In the genomic region with DNA sequence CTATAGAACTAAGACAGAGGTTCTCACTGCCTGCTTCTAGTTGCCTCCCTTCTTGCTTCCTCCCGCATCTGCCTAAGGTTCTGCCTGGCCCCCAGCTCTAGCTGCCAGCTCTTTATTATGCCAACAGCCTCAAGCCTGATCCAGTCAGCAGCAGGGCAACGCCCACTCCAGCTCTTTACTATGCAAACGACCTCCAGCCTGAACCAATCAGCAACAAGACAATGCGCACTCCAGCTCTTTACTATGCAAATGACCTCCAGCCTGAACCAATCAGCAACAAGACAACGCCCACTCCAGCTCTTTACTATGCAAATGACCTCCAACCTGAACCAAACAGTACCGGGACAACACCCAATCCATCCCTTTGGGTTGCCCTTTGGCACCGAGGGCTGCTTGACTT, we compare ENCODE assay signal across 14 mouse cellular contexts.
A peak's percentile ranks its signal among the peaks of the same experiment; 100 is the strongest.
DNase-seq lines count a peak whose midpoint lies in the region; ATAC-seq lines count a peak whose summit lies in the region.
"Had no signal": no experiment of that assay in that cellular context is flagged by ENCODE, and none has a peak within 500 bp of the region (broad histone marks: within the 10 kb centered on the region; RNA-seq: fewer than 3 reads in every experiment).

No protein-coding gene starts in this region.

- no peaks in the 10 kb centered on the region; the same call in 1 of the 2 replicates for H3K4me1 ChIP-seq in forebrain, embryonic 11.5 days (replicated peaks; ENCODE audit: control insufficient read depth, insufficient read depth, low read length)
- H3K4me1 ChIP-seq in forebrain, embryonic 10.5 days: no peaks in the 10 kb centered on the region
- no peaks in the 10 kb centered on the region for H3K4me1 ChIP-seq in hindbrain, embryonic 12.5 days

- WGBS in forebrain, embryonic 11.5 days: 69% methylated on average over 7 of the region's 7 CpGs
- 64% methylated on average over 7 of the region's 7 CpGs for WGBS in forebrain, embryonic 10.5 days
- whole genome bisulfite sequencing in hindbrain, embryonic 12.5 days: 67% methylated on average over 7 of the region's 7 CpGs

- no peak overlapping the region for H3K4me2 ChIP-seq in forebrain, embryonic 11.5 days (ENCODE audit: low read depth, low read length, severe bottlenecking)
- no peak overlapping the region for H3K4me2 ChIP-seq in hindbrain, embryonic 12.5 days (replicated peaks)

- H3K36me3 ChIP-seq in forebrain, embryonic 11.5 days (ENCODE audit: control insufficient read depth, insufficient read depth, low read length): no peaks in the 10 kb centered on the region
- H3K36me3 ChIP-seq in forebrain, embryonic 10.5 days (replicated peaks): no peaks in the 10 kb centered on the region
- no peaks in the 10 kb centered on the region for H3K36me3 ChIP-seq in hindbrain, embryonic 12.5 days
- H3K36me3 ChIP-seq: embryonic facial prominence, embryonic 10.5 days had no signal

- H3K9me3 ChIP-seq in forebrain, embryonic 11.5 days (ENCODE audit: control insufficient read depth, low read length): no peaks in the 10 kb centered on the region
- H3K9me3 ChIP-seq in forebrain, embryonic 10.5 days: no peaks in the 10 kb centered on the region
- no peaks in the 10 kb centered on the region for H3K9me3 ChIP-seq in hindbrain, embryonic 12.5 days (replicated peaks)
- H3K9me3 ChIP-seq: embryonic facial prominence, embryonic 10.5 days had no signal

- DNase-seq in forebrain, embryonic 11.5 days (ENCODE audit: low spot score): no peak
- DNase-seq in forebrain, embryonic 10.5 days (ENCODE audit: extremely low spot score, low spot score): no peak
- DNase-seq in retina, postnatal 1 day: peak; percentile 26
- DNase-seq in retina, embryonic 14.5 days (ENCODE audit: low spot score): no peak
- no peak for DNase-seq in left cerebral cortex, postnatal 4 days
- no peak for DNase-seq in right cerebral cortex, adult 2 months (ENCODE audit: low spot score in 2 of 2)
- no peak for DNase-seq in gastrocnemius, adult 8-10 months (ENCODE audit: low spot score in 2 of 2)
- DNase-seq: adrenal gland, postnatal 36 days; cerebellum, adult 18-20 months; heart, adult 2 months; kidney, postnatal 25 days had no signal

- no peak overlapping the region for H3K9ac ChIP-seq in forebrain, embryonic 11.5 days (ENCODE audit: low read length)
- no peak overlapping the region for H3K9ac ChIP-seq in hindbrain, embryonic 12.5 days

- no peak overlapping the region for H3K4me3 ChIP-seq in forebrain, embryonic 11.5 days (ENCODE audit: low read depth, low read length)
- H3K4me3 ChIP-seq in forebrain, embryonic 10.5 days: no peak overlapping the region
- H3K4me3 ChIP-seq in hindbrain, embryonic 12.5 days: no peak overlapping the region
- H3K4me3 ChIP-seq: embryonic facial prominence, embryonic 10.5 days; heart, adult 2 months; left cerebral cortex, adult 2 months had no signal

- no peak overlapping the region for H3K27ac ChIP-seq in forebrain, embryonic 11.5 days (ENCODE audit: low read depth, low read length)
- no peak overlapping the region for H3K27ac ChIP-seq in forebrain, embryonic 10.5 days
- H3K27ac ChIP-seq in hindbrain, embryonic 12.5 days: no peak overlapping the region
- H3K27ac ChIP-seq: embryonic facial prominence, embryonic 10.5 days; heart, adult 2 months; left cerebral cortex, adult 2 months had no signal

- no peaks in the 10 kb centered on the region for H3K27me3 ChIP-seq in forebrain, embryonic 11.5 days (ENCODE audit: control insufficient read depth, insufficient read depth, low read length)
- no peaks in the 10 kb centered on the region for H3K27me3 ChIP-seq in forebrain, embryonic 10.5 days (ENCODE audit: poor library complexity, severe bottlenecking)
- no peaks in the 10 kb centered on the region for H3K27me3 ChIP-seq in hindbrain, embryonic 12.5 days

- intact Hi-C loops in left cerebral cortex, postnatal 4 days (cut with DNase I): no loop called here

- peak; percentile 82 for ATAC-seq in forebrain, embryonic 11.5 days (replicated peaks; ENCODE audit: low FRiP score)
- peak; percentile 73 for ATAC-seq in hindbrain, embryonic 12.5 days (ENCODE audit: low FRiP score)
